Mouse (Mus musculus) C2C12 (cell line): Measurements from ENCODE around the gene Capzb.

Experiments used
- CEBPB ChIP-seq: IDR thresholded peaks from one replicate; pipeline ENCODE4 v1.6.1; 2011; ENCODE audit warnings: low read depth, mild to moderate bottlenecking, control low read depth, moderate library complexity
- CTCF ChIP-seq: IDR thresholded peaks from one replicate; pipeline ENCODE4 v1.5.1; 2011; ENCODE audit not compliant: control insufficient read depth, insufficient read depth, insufficient read length
- FOSL1 ChIP-seq: IDR thresholded peaks from one replicate; pipeline ENCODE4 v1.8.0; 2011; ENCODE audit warnings: mild to moderate bottlenecking, low read length; ENCODE audit not compliant: poor library complexity, insufficient read depth, severe bottlenecking
- MAX ChIP-seq: IDR thresholded peaks from one replicate; pipeline ENCODE4 v1.6.1; 2011; ENCODE audit warnings: mild to moderate bottlenecking, control low read depth
- MYOD1 ChIP-seq: IDR thresholded peaks from one replicate; pipeline ENCODE4 v1.6.1; 2011; ENCODE audit warnings: low read depth; ENCODE audit not compliant: control insufficient read depth, insufficient read length
- USF1 ChIP-seq: IDR thresholded peaks from one replicate; pipeline ENCODE4 v1.6.1; 2011; ENCODE audit warnings: low read depth, mild to moderate bottlenecking, control low read depth, moderate library complexity

DNA sequence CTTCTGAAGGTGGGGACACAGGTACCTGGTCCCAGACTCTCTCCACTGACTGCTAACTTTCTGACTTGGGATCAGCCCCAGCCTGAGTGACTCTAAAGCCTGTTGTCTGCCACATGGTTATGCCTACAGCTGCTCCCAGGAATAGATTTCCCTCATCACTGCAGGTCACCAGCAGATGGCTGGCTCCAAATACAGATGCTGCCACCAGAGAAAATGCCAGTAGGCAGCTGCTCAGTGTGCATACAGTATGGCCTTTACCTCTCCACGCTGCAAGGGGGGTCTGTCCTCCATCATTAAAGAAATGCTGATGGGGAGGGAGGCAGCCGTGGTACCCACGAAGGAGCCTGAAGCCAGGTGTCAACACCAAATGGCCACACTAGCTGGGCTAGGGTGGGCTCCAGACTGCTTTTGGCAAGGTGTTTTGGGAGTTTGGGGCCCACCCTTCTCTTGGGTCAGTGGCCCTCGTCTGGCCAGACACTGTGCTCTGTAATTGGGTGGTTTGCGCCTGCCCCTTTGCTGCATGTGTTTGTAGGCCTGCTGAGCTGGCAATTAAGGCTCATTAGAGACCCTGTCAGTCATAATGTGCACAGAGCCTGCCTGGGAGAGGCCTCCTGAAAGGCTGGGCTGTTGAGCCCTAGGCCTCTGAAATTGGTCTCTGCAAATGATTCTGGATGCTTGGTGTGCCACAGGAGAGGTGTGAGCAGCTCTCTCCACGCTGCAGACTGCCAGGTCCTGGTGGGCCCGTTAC, 53.6 kb downstream of the Capzb start:
- TF ChIP-seq CTCF (no peak), MAX (no peak), USF1 (no peak), FOSL1 (no peak), MYOD1 (no peak), CEBPB (no peak)
